Mouse (Mus musculus) liver, embryonic 13.5 days (tissue): ENCODE data around the gene Tomm34. TPM values are rescaled to one million over a fixed set of nuclear protein-coding genes. Genes with fewer than 3 reads are reported as not detected.

Experiments used
- ATAC-seq: fragments of 200-750 bp; cut with Nextera tagmentation; 2 replicates; pipeline ENCODE4 v1.8.0; 2017; ENCODE audit warnings: low read depth, mild to moderate bottlenecking, moderate number of reproducible peaks, moderate library complexity
- DNase-seq: peaks from one replicate; pipeline ENCODE4 v3.0.0; 2022
- H3K27ac ChIP-seq: fragments of 300-500 bp; sonication (generic); 2 replicates; pipeline ENCODE4 v1.5.1; 2015; ENCODE audit warnings: moderate library complexity, mild to moderate bottlenecking, inconsistent platforms
- H3K27me3 ChIP-seq: fragments of 300-500 bp; sonication (generic); 2 replicates; pipeline ENCODE4 v1.6.1; 2015; ENCODE audit warnings: mild to moderate bottlenecking, inconsistent platforms
- H3K36me3 ChIP-seq: fragments of 300-500 bp; sonication (generic); 2 replicates; pipeline ENCODE4 v1.6.1; 2015; ENCODE audit warnings: mild to moderate bottlenecking, inconsistent platforms
- H3K4me1 ChIP-seq: fragments of 300-500 bp; sonication (generic); replicated peaks from 2 replicates; pipeline ENCODE4 v1.6.1; 2015; ENCODE audit warnings: inconsistent platforms
- H3K4me2 ChIP-seq: fragments of 300-500 bp; sonication (generic); 2 replicates; pipeline ENCODE4 v1.6.1; 2015; ENCODE audit warnings: inconsistent platforms, mild to moderate bottlenecking, moderate library complexity
- H3K4me3 ChIP-seq: fragments of 300-500 bp; sonication (generic); replicated peaks from 2 replicates; pipeline ENCODE4 v1.5.1; 2015; ENCODE audit warnings: mild to moderate bottlenecking, inconsistent platforms
- H3K9ac ChIP-seq: fragments of 300-500 bp; sonication (generic); 2 replicates; pipeline ENCODE4 v1.6.1; 2015; ENCODE audit warnings: mild to moderate bottlenecking, inconsistent platforms
- H3K9me3 ChIP-seq: fragments of 300-500 bp; sonication (generic); replicated peaks from 2 replicates; pipeline ENCODE4 v1.6.1; 2016; ENCODE audit warnings: inconsistent platforms
- WGBS: fragments of 180-500 bp; shearing (Covaris S2); methylation state at CpG from one replicate; pipeline ENCODE4 v1.1.7; 2015; ENCODE audit not compliant: insufficient replicate concordance; 5-methylcytosine and 5-hydroxymethylcytosine counted together
- polyA plus RNA-seq: library from polyadenylated mRNA; unstranded; fragments of >200 nt; fragmentation: Nextera tagmentation; extraction: Ambion mirVana; gene quantifications from 2 replicates; pipeline ENCODE4 v1.2.1, GENCODE M21; 2015

The Tomm34 gene
- polyA plus RNA-seq, result 26.1 and 28.6 TPM in 2 replicates

DNA sequence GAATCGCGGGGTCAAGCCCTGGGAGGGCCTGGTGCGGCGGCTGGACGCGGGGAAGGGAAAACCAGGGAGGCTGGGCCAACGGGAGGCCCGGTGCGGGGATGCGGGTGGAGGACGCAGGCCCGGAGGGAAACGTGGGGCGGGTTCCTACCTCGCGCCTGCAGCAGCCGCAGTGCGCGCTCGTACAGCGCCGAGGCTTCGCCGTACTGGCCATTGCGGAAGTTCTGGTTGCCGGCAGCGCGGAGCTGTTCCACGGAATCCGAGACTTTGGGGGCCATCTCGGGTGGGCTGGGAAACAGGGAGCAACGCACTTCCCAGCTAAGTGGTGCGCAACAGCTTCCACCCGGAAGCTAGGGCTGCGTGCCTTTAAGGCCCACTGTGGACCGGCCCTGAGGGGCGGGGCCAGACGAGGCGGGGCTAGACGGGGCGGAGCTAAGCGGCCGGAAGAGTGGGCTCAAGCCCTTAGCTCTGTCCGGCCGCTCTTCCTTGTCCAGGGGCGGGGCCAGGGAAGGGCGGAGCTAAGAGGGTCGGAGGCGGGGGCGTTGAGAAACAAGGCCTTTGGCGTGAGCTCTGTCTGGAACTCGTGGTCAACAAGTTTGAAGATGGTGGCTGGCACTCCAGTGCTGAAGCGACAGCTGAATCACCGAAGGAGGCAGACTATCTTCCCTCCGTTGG is at the start of gene Tomm34:
Gene Tomm34, minus strand, starts transcription at position 405 of the 672 bp plus-strand sequence.
- Histone ChIP-seq H3K9me3 (no peaks in the 10 kb centered on the region), H3K27ac (peak within 1 kb of the TSS; percentile 75), H3K4me2 (peak within 1 kb of the TSS; percentile 91), H3K9ac (peak within 1 kb of the TSS; percentile 90), H3K4me3 (peak within 1 kb of the TSS; percentile 89), H3K27me3 (no peaks in the 10 kb centered on the region), H3K4me1 (peaks cover 51% of the 10 kb centered on the region), H3K36me3 (peaks cover 12% of the 10 kb centered on the region)
- DNase-seq (peak; percentile 94), ATAC-seq (peak; percentile 92)
- WGBS, result under 1% methylated on average over 55 of the region's 55 CpGs

GRCm38 (mm10) chr2:164119503-164119902 is 48.5 kb upstream of the Tomm34 start:
- WGBS, result 83% methylated on average over 6 of the region's 6 CpGs
- Histone ChIP-seq H3K4me2 (no peak overlapping the region), H3K4me1 (no peaks in the 10 kb centered on the region), H3K27me3 (no peaks in the 10 kb centered on the region), H3K27ac (no peak overlapping the region), H3K4me3 (no peak overlapping the region), H3K36me3 (peaks cover 48% of the 10 kb centered on the region), H3K9me3 (no peaks in the 10 kb centered on the region), H3K9ac (no peak overlapping the region)
- ATAC-seq (no peak), DNase-seq (no peak)

DNA sequence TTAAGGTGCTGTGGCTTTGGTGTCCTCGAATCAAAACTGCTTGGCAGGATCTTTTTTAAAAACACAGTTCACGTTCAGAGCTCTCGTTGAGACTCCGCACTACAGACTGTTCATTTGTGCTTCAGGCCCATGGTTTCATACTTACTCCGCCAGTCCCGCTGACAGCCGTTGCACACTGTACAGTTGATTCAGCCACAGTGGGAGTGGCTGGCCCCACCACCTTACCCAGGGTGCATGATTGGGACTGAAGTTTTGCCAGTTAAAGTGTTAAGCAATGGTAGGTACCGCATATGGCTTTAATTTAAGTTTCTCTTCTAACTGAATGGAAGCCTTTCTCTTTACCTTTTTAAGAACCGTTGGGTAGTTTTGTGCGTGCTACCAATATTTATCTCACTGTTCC is 44.6 kb upstream of the Tomm34 start:
- 83% methylated on average over 10 of the region's 10 CpGs for WGBS

DNA sequence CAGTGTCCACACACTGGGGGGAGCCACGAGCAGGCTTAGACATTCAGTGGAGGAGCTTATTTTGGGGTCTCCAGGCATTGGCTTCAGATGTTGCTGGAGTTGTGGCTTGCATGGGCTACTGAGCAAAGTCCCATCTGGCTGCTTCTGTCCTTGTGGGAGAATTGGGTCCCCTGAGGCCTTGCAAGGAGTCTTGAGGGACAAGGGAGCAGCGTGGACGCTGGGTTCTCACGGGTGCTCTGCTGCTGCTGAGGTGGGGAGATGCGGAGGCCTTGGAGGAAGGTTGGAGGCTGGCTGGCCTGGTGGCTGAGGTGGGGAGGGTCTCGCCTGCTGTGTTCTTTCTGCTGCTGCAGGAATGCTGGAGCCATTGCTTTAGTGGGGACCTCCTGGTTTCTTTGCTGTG is 43.1 kb upstream of the Tomm34 start:
- H3K4me2 ChIP-seq, result no peak overlapping the region

More for the DNA sequence above, 44.6 kb upstream of the Tomm34 start:
- DNase-seq, result no peak
- ATAC-seq, result no peak
- H3K4me3 ChIP-seq, result no peak overlapping the region
- peaks cover 44% of the 10 kb centered on the region for H3K36me3 ChIP-seq
- no peak overlapping the region for H3K27ac ChIP-seq
- H3K9ac ChIP-seq, result no peak overlapping the region
- no peaks in the 10 kb centered on the region for H3K9me3 ChIP-seq
- no peaks in the 10 kb centered on the region for H3K27me3 ChIP-seq
- no peak overlapping the region for H3K4me2 ChIP-seq
- H3K4me1 ChIP-seq, result no peaks in the 10 kb centered on the region

GRCm38 (mm10) chr2:164111546-164111945 is 40.6 kb upstream of the Tomm34 start:
- H3K36me3 ChIP-seq, result peaks cover 28% of the 10 kb centered on the region
- H3K9me3 ChIP-seq, result no peaks in the 10 kb centered on the region
- no peak overlapping the region for H3K4me2 ChIP-seq
- no peaks in the 10 kb centered on the region for H3K27me3 ChIP-seq
- H3K9ac ChIP-seq, result no peak overlapping the region
- 82% methylated on average over 8 of the region's 8 CpGs for WGBS
- no peak overlapping the region for H3K4me3 ChIP-seq
- ATAC-seq (no peak), DNase-seq (no peak)
- H3K4me1 ChIP-seq, result no peaks in the 10 kb centered on the region
- no peak overlapping the region for H3K27ac ChIP-seq

More for the DNA sequence above, 43.1 kb upstream of the Tomm34 start:
- 71% methylated on average over 6 of the region's 6 CpGs for WGBS
- Histone ChIP-seq H3K27me3 (no peaks in the 10 kb centered on the region), H3K36me3 (peaks cover 29% of the 10 kb centered on the region), H3K9ac (no peak overlapping the region), H3K9me3 (no peaks in the 10 kb centered on the region), H3K4me1 (no peaks in the 10 kb centered on the region), H3K4me3 (no peak overlapping the region), H3K27ac (no peak overlapping the region)
- DNase-seq (no peak), ATAC-seq (no peak)

GRCm38 (mm10) chr2:164108501-164108900 is 37.5 kb upstream of the Tomm34 start:
- H3K9ac ChIP-seq, result no peak overlapping the region
- no peaks in the 10 kb centered on the region for H3K27me3 ChIP-seq
- ATAC-seq (no peak), DNase-seq (no peak)
- no peak overlapping the region for H3K27ac ChIP-seq
- H3K9me3 ChIP-seq, result no peaks in the 10 kb centered on the region
- H3K36me3 ChIP-seq, result peaks cover 50% of the 10 kb centered on the region
- 80% methylated on average over 4 of the region's 4 CpGs for WGBS
- H3K4me1 ChIP-seq, result no peaks in the 10 kb centered on the region
- H3K4me3 ChIP-seq, result no peak overlapping the region
- H3K4me2 ChIP-seq, result no peak overlapping the region

GRCm38 (mm10) chr2:164107125-164107874 is 36.3 kb upstream of the Tomm34 start:
- Histone ChIP-seq H3K36me3 (peaks cover 55% of the 10 kb centered on the region), H3K9me3 (no peaks in the 10 kb centered on the region), H3K4me1 (no peaks in the 10 kb centered on the region), H3K27ac (no peak overlapping the region), H3K4me3 (no peak overlapping the region), H3K9ac (no peak overlapping the region), H3K4me2 (no peak overlapping the region), H3K27me3 (no peaks in the 10 kb centered on the region)
- DNase-seq (no peak), ATAC-seq (no peak)
- 79% methylated on average over 16 of the region's 16 CpGs for WGBS

DNA sequence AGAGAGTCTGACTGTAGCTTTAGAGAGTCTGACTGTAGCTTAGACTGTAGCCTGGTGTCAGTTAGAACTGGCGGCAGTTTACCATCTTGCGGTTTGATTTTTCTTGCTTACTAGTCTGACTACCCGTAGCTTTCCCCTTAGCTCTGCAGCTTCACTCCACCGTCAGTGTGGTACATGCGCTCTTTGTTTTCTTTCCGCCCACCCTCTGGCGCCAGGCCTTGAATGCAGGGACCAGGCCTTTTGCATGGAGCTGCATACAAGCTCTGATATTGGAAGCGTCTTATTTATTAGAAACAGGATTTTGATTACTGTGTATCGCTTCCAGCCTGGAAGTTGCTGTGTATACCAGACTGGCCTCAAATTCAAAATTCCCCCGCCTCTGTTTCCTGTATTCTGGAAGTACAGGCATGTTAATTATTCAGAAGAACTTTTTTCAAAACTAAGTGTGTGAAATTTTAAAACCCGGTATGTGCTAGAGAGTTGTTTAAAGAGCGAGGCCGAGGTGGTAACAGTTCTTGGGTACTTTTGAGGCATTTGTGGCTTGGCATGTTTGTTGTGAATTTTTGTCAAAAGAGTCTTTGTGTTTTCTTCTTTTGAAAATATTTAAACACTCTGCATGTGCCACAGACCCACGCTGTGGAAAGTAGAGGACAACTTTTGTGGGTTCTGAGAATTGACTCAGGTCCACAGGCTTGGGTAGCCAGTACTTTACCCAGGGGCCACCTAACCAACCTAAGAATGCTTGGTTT is 35.5 kb upstream of the Tomm34 start:
- no peak overlapping the region for H3K9ac ChIP-seq
- H3K4me2 ChIP-seq, result no peak overlapping the region
- no peak overlapping the region for H3K4me3 ChIP-seq
- DNase-seq, result no peak
- H3K4me1 ChIP-seq, result no peaks in the 10 kb centered on the region
- H3K9me3 ChIP-seq, result no peaks in the 10 kb centered on the region
- H3K27ac ChIP-seq, result no peak overlapping the region
- H3K36me3 ChIP-seq, result peaks cover 55% of the 10 kb centered on the region
- ATAC-seq, result no peak
- no peaks in the 10 kb centered on the region for H3K27me3 ChIP-seq
- WGBS, result 85% methylated on average over 14 of the region's 14 CpGs

GRCm38 (mm10) chr2:164103501-164103900 is 32.5 kb upstream of the Tomm34 start:
- Histone ChIP-seq H3K4me3 (no peak overlapping the region), H3K27me3 (no peaks in the 10 kb centered on the region), H3K9me3 (no peaks in the 10 kb centered on the region), H3K4me2 (no peak overlapping the region), H3K27ac (no peak overlapping the region), H3K4me1 (no peaks in the 10 kb centered on the region), H3K36me3 (peaks cover 78% of the 10 kb centered on the region), H3K9ac (no peak overlapping the region)
- ATAC-seq (no peak), DNase-seq (peak; percentile 13)
- 39% methylated on average over 4 of the region's 4 CpGs for WGBS

GRCm38 (mm10) chr2:164102366-164102765 is 31.4 kb upstream of the Tomm34 start:
- H3K4me3 ChIP-seq, result no peak overlapping the region
- no peak overlapping the region for H3K4me2 ChIP-seq
- H3K9me3 ChIP-seq, result no peaks in the 10 kb centered on the region
- peaks cover 84% of the 10 kb centered on the region for H3K36me3 ChIP-seq
- H3K9ac ChIP-seq, result no peak overlapping the region
- ATAC-seq (no peak), DNase-seq (no peak)
- WGBS, result 71% methylated on average over 3 of the region's 3 CpGs
- no peaks in the 10 kb centered on the region for H3K4me1 ChIP-seq
- no peak overlapping the region for H3K27ac ChIP-seq
- H3K27me3 ChIP-seq, result no peaks in the 10 kb centered on the region

GRCm38 (mm10) chr2:164101936-164102335 is 31.0 kb upstream of the Tomm34 start:
- 71% methylated on average over 1 of the region's 1 CpGs for WGBS
- Histone ChIP-seq H3K9ac (no peak overlapping the region), H3K4me3 (no peak overlapping the region), H3K36me3 (peaks cover 80% of the 10 kb centered on the region), H3K27ac (no peak overlapping the region), H3K27me3 (no peaks in the 10 kb centered on the region), H3K9me3 (no peaks in the 10 kb centered on the region), H3K4me1 (no peaks in the 10 kb centered on the region), H3K4me2 (no peak overlapping the region)
- DNase-seq, result no peak
- ATAC-seq, result no peak
